8 mouse cellular contexts compared by ENCODE assay signal in genomic region chr4:133011028-133011820, GRCm38 (mm10). TPM values are rescaled to one million over a fixed set of nuclear protein-coding genes. Genes with fewer than 3 reads are reported as not detected.
DNase-seq lines count a peak whose midpoint lies in the region; ATAC-seq lines count a peak whose summit lies in the region.

Gene Ahdc1 (plus strand): TSS chr4:133011260.

- H3K27me3 ChIP-seq in embryonic facial prominence, embryonic 10.5 days (replicated peaks; ENCODE audit: low read depth, poor library complexity, severe bottlenecking) = peaks cover 18% of the 10 kb centered on the region
- peaks cover 20% of the 10 kb centered on the region for H3K27me3 ChIP-seq in midbrain, embryonic 11.5 days (ENCODE audit: control insufficient read depth, insufficient read depth, low read length)

- peak within 1 kb of the TSS; percentile 80 for H3K4me2 ChIP-seq in midbrain, embryonic 11.5 days

- ATAC-seq in granulocyte monocyte progenitor cell, adult 5-6 weeks (replicated peaks; ENCODE audit: poor library complexity, severe bottlenecking) = peak; percentile 81
- peak; percentile 85 for ATAC-seq in midbrain, embryonic 11.5 days (ENCODE audit: low FRiP score)

- intact Hi-C loops in left cerebral cortex, postnatal 4 days (cut with DNase I) = loop anchor here (2.0 to 10.0 kb wide), 2 partner anchors 204 to 292 kb away; partner anchors contain the start of genes Cd164l2 and Gpr3

- H3K36me3 ChIP-seq in embryonic facial prominence, embryonic 10.5 days (replicated peaks) = no peaks in the 10 kb centered on the region
- H3K36me3 ChIP-seq in midbrain, embryonic 11.5 days (ENCODE audit: control insufficient read depth, insufficient read depth, low read length) = no peaks in the 10 kb centered on the region

- peaks cover 91% of the 10 kb centered on the region for H3K4me1 ChIP-seq in embryonic facial prominence, embryonic 10.5 days
- peaks cover 41% of the 10 kb centered on the region for H3K4me1 ChIP-seq in midbrain, embryonic 11.5 days (ENCODE audit: control insufficient read depth, insufficient read depth, low read length)

- H3K9ac ChIP-seq in midbrain, embryonic 11.5 days (ENCODE audit: low read length) = peak within 1 kb of the TSS; percentile 93

- H3K4me3 ChIP-seq in embryonic facial prominence, embryonic 10.5 days = peak within 1 kb of the TSS; percentile 99
- H3K4me3 ChIP-seq in midbrain, embryonic 11.5 days (ENCODE audit: low read depth, low read length) = peak within 1 kb of the TSS; percentile 76

- peak within 1 kb of the TSS; percentile 97 for H3K27ac ChIP-seq in embryonic facial prominence, embryonic 10.5 days (replicated peaks)
- H3K27ac ChIP-seq in midbrain, embryonic 11.5 days (ENCODE audit: low read depth, low read length) = peak within 1 kb of the TSS; percentile 81

- no peaks in the 10 kb centered on the region for H3K9me3 ChIP-seq in embryonic facial prominence, embryonic 10.5 days
- no peaks in the 10 kb centered on the region for H3K9me3 ChIP-seq in midbrain, embryonic 11.5 days (ENCODE audit: control insufficient read depth, low read length)

- under 1% methylated on average over 66 of the region's 66 CpGs for WGBS in embryonic facial prominence, embryonic 10.5 days
- under 1% methylated on average over 59 of the region's 66 CpGs for WGBS in midbrain, embryonic 11.5 days

- peak; percentile 97 for DNase-seq in adrenal gland, postnatal 14 days
- DNase-seq in embryonic facial prominence, embryonic 10.5 days (ENCODE audit: low spot score) = peak; percentile 96
- peak; percentile 91 for DNase-seq in kidney, adult 11 months
- peak; percentile 98 for DNase-seq in left cerebral cortex, postnatal 4 days
- DNase-seq in midbrain, embryonic 11.5 days (ENCODE audit: low spot score, missing footprints) = peak; percentile 100
- peak; percentile 93 for DNase-seq in right cerebral cortex, postnatal 4 days
- peak; percentile 95 for DNase-seq in yolk sac, embryonic 10.5 days (ENCODE audit: low spot score)

RNA-seq across cellular contexts. Expression of gene Ahdc1, which starts in this region (rescaled TPM):
- 65.0 and 71.9 TPM in 2 replicates for total RNA-seq in adrenal gland, postnatal 14 days (2021)
- polyA plus RNA-seq in embryonic facial prominence, embryonic 10.5 days (2016; fragmentation: Nextera tagmentation; extraction: Ambion mirVana) = 11.5 and 11.6 TPM in 2 replicates
- 1.3 and 4.7 TPM in 2 replicates for total RNA-seq in granulocyte monocyte progenitor cell, adult 5-6 weeks (2014; fragmentation: Nextera tagmentation)
- total RNA-seq in granulocyte monocyte progenitor cell, adult 5-6 weeks (2017) = 0.26 and 0.93 TPM in 2 replicates
- 100 to 1,000 TPM in 1 of 2 experiments, 10 to 100 TPM in 1; 94.1 to 102 TPM for total RNA-seq in left cerebral cortex, postnatal 4 days (2021)
- polyA plus RNA-seq in midbrain, embryonic 11.5 days (2014; fragmentation: Nextera tagmentation; extraction: Ambion mirVana) = 4.9 and 5.3 TPM in 2 replicates

Comparison
In these comparisons a context has a peak if more than half of its experiments do, and no peak if none do; other contexts are left out.
1. Peak in every context shown above with its lines: DNase-seq, ATAC-seq, H3K4me3 ChIP-seq and H3K27ac ChIP-seq.
2. RNA of gene Ahdc1 (total RNA-seq): 94.1 to 102 TPM in left cerebral cortex, postnatal 4 days and 65.0 to 71.9 TPM in adrenal gland, postnatal 14 days; 0.26 to 4.7 TPM in granulocyte monocyte progenitor cell, adult 5-6 weeks; every median in the first group is over 10 times any median in the second.